Mouse (Mus musculus): ENCODE measurements around the gene Ltbp3.

Ltbp3 gene

DNA sequence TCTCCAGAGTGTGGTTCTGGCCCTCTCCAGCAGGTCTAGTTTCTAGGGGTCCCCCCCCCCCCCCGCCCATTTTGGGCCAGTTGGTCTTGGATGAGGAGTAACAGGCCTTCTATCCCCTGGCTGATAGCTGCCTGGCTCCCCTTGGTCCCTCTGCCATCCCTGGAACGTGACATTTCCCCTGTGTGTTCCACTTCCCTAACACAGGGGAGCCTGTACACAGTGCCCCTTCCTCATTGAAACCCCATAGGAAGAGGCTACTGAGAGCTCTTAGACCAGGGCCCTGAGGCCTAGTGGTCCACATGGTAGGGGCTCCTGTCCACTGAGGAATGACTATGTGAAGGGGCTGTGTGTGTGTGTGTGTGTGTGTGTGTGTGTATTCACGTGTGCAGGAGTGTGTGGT lies 67.0 kb downstream of the Ltbp3 start:
- DNase-seq = no peak
